Mouse (Mus musculus) megakaryocyte, embryonic 14.5 days (primary cell): ENCODE measurements around the gene Baiap2l1. TPM values are rescaled to one million over a fixed set of nuclear protein-coding genes. Genes with fewer than 3 reads are reported as not detected.

ENCODE experiments used
- H3K27me3 ChIP-seq: replicated peaks from 2 replicates; pipeline ENCODE3; 2012; ENCODE audit warnings: inconsistent platforms
- H3K36me3 ChIP-seq: replicated peaks from 2 replicates; pipeline ENCODE3; 2012; ENCODE audit warnings: low read length, inconsistent platforms, mixed read lengths
- H3K4me1 ChIP-seq: 2 replicates; pipeline ENCODE4 v1.6.1; 2012; ENCODE audit warnings: inconsistent platforms
- H3K4me3 ChIP-seq: replicated peaks from 2 replicates; pipeline ENCODE3; 2012; ENCODE audit warnings: moderate library complexity, mild to moderate bottlenecking, inconsistent platforms
- H3K9me3 ChIP-seq: 2 replicates; pipeline ENCODE4 v1.6.1; 2012; ENCODE audit warnings: inconsistent platforms
- FLI1 ChIP-seq: IDR thresholded peaks from 2 replicates; pipeline ENCODE4 v1.6.1; 2012; ENCODE audit warnings: low read length, inconsistent platforms, mixed read lengths
- GATA1 ChIP-seq: IDR thresholded peaks from 3 replicates; pipeline ENCODE4 v1.6.1; 2012; ENCODE audit warnings: mixed read lengths, low read length, inconsistent platforms, borderline replicate concordance
- polyA plus RNA-seq: library from polyadenylated mRNA; stranded (reverse); fragments of >175 nt; gene quantifications from 2 replicates; pipeline ENCODE4 v1.2.3, GENCODE M21; 2012; ENCODE audit warnings: low replicate concordance; ENCODE audit not compliant: insufficient read depth

Baiap2l1 gene
- polyA plus RNA-seq, 1 experiment, result not detected

- Histone ChIP-seq H3K9me3 (no peaks in the 10 kb centered on the region), H3K27me3 (peaks cover 5% of the 10 kb centered on the region), H3K4me1 (peaks cover 3% of the 10 kb centered on the region; the same call in 1 of the 2 replicates), H3K36me3 (no peaks in the 10 kb centered on the region), H3K4me3 (no peak overlapping the region)
- no peak for TF ChIP-seq FLI1
Observed at GRCm38 (mm10) chr5:144288391-144288790, 69.5 kb downstream of the Baiap2l1 start.

GRCm38 (mm10) chr5:144287267-144287820 lies 70.6 kb downstream of the Baiap2l1 start:
- H3K27me3 ChIP-seq, result peaks cover 11% of the 10 kb centered on the region
- H3K36me3 ChIP-seq, result no peaks in the 10 kb centered on the region
- TF ChIP-seq FLI1 (no peak), GATA1 (no peak)

GRCm38 (mm10) chr5:144286591-144287266 lies 71.2 kb downstream of the Baiap2l1 start:
- Histone ChIP-seq H3K4me1 (peaks cover 3% of the 10 kb centered on the region; the same call in 1 of the 2 replicates), H3K27me3 (peaks cover 11% of the 10 kb centered on the region), H3K4me3 (no peak overlapping the region), H3K9me3 (no peaks in the 10 kb centered on the region), H3K36me3 (no peaks in the 10 kb centered on the region)
- TF ChIP-seq GATA1 (no peak), FLI1 (no peak)

More at GRCm38 (mm10) chr5:144287267-144287820, 70.6 kb downstream of the Baiap2l1 start:
- Histone ChIP-seq H3K4me3 (no peak overlapping the region), H3K4me1 (peaks cover 3% of the 10 kb centered on the region; the same call in 1 of the 2 replicates), H3K9me3 (no peaks in the 10 kb centered on the region)

- Histone ChIP-seq H3K36me3 (no peaks in the 10 kb centered on the region), H3K4me1 (peaks cover under 1% of the 10 kb centered on the region; the same call in 1 of the 2 replicates), H3K9me3 (no peaks in the 10 kb centered on the region), H3K4me3 (no peak overlapping the region), H3K27me3 (peaks cover 11% of the 10 kb centered on the region)
- TF ChIP-seq GATA1 (no peak), FLI1 (no peak)
Observed at GRCm38 (mm10) chr5:144284599-144284998, 73.3 kb downstream of the Baiap2l1 start.

GRCm38 (mm10) chr5:144283551-144284031 lies 74.3 kb downstream of the Baiap2l1 start:
- Histone ChIP-seq H3K4me3 (no peak overlapping the region), H3K36me3 (no peaks in the 10 kb centered on the region), H3K4me1 (0 out of 2 replicates have a peak, but pooled peaks cover 3% of the 10 kb centered on the region), H3K9me3 (no peaks in the 10 kb centered on the region), H3K27me3 (peaks cover 11% of the 10 kb centered on the region)
- TF ChIP-seq FLI1, result no peak
- no peak for TF ChIP-seq GATA1

GRCm38 (mm10) chr5:144282470-144283260 lies 75.2 kb downstream of the Baiap2l1 start:
- TF ChIP-seq FLI1 (no peak), GATA1 (no peak)
- peaks cover 10% of the 10 kb centered on the region for H3K27me3 ChIP-seq
- H3K4me3 ChIP-seq, result no peak overlapping the region
- no peaks in the 10 kb centered on the region for H3K9me3 ChIP-seq
- H3K4me1 ChIP-seq, result peaks cover 6% of the 10 kb centered on the region; the same call in 1 of the 2 replicates
- H3K36me3 ChIP-seq, result no peaks in the 10 kb centered on the region

- Histone ChIP-seq H3K4me1 (peaks cover 19% of the 10 kb centered on the region), H3K36me3 (no peaks in the 10 kb centered on the region), H3K9me3 (no peaks in the 10 kb centered on the region), H3K27me3 (peaks cover 7% of the 10 kb centered on the region), H3K4me3 (no peak overlapping the region)
- TF ChIP-seq GATA1 (no peak), FLI1 (no peak)
Observed at GRCm38 (mm10) chr5:144279926-144280325, 78.0 kb downstream of the Baiap2l1 start.

- Histone ChIP-seq H3K4me1 (peaks cover 19% of the 10 kb centered on the region), H3K9me3 (no peaks in the 10 kb centered on the region), H3K4me3 (no peak overlapping the region), H3K27me3 (peaks cover 7% of the 10 kb centered on the region), H3K36me3 (no peaks in the 10 kb centered on the region)
- no peak for TF ChIP-seq GATA1
- TF ChIP-seq FLI1, result no peak
Observed at GRCm38 (mm10) chr5:144279081-144279541, 78.8 kb downstream of the Baiap2l1 start.

- H3K4me1 ChIP-seq, result peaks cover 19% of the 10 kb centered on the region
Observed at GRCm38 (mm10) chr5:144278374-144278960, 79.4 kb downstream of the Baiap2l1 start.

More at GRCm38 (mm10) chr5:144278374-144278960, 79.4 kb downstream of the Baiap2l1 start:
- Histone ChIP-seq H3K36me3 (no peaks in the 10 kb centered on the region), H3K27me3 (peaks cover 7% of the 10 kb centered on the region), H3K4me3 (no peak overlapping the region), H3K9me3 (no peaks in the 10 kb centered on the region)
- TF ChIP-seq GATA1 (no peak), FLI1 (no peak)
